Mouse (Mus musculus) lung, adult 2 months (tissue): ENCODE results near the gene Prkch.
"Not testable (repeated sequence)": the region's sequence is repeated elsewhere in the genome, so short reads cannot be mapped to it uniquely, and the experiment has no call there.

Source experiments
- CTCF ChIP-seq: fragments of 200-500 bp; IDR thresholded peaks from 2 replicates; pipeline ENCODE4 v1.5.1; 2011; ENCODE audit warnings: mild to moderate bottlenecking, low read length, control low read depth; ENCODE audit not compliant: insufficient read depth
- POLR2A ChIP-seq: fragments of 200-500 bp; IDR thresholded peaks from 2 replicates; pipeline ENCODE4 v1.6.1; 2011; ENCODE audit warnings: low read depth, mild to moderate bottlenecking, control low read depth, low read length, borderline replicate concordance; ENCODE audit errors: extremely low read depth

- TF ChIP-seq CTCF, POLR2A: not testable (repeated sequence)
Measured at GRCm38 (mm10) chr12:73538139-73538508, 46.5 kb upstream of the Prkch start.
